Mouse (Mus musculus) liver, adult 2 months (tissue): ENCODE results near the gene Smarcad1.

Experiments
- CTCF ChIP-seq: fragments of 200-500 bp; IDR thresholded peaks from 2 replicates; pipeline ENCODE4 v1.5.1; 2011; ENCODE audit warnings: low read depth, low read length, control low read depth
- POLR2A ChIP-seq: fragments of 200-500 bp; IDR thresholded peaks from 2 replicates; pipeline ENCODE4 v1.6.1; 2011; ENCODE audit warnings: low read length, control low read depth; ENCODE audit not compliant: insufficient read depth; ENCODE audit errors: extremely low read depth

DNA sequence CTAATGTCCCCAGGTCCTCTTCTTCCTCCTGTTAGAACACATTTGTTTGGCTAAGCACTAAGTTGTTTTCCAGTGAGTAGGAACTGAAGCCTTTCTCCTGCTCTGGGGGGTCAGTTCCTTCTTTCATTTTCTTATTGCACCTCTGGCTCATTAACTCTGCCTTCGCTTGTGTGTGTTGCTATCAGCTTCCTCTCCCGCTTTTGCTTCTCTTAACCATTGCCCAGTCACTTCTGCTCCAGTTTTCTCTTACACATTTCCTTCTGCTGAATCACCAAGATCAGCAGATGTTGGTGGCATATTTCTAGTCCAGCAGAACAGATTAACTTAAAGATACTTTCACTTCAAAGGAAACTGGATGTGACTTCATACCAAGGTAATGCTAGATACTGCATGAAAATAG is 72.5 kb downstream of the Smarcad1 start:
- TF ChIP-seq CTCF (no peak), POLR2A (no peak)
